Mouse (Mus musculus) thymus, postnatal 36 days (tissue): ENCODE measurements around the gene Defb29.

ENCODE experiments used
- DNase-seq, 2 experiments: peaks; one replicate each; pipeline ENCODE4 v3.0.0; 2022; ENCODE audit warnings: mixed read lengths in 2 of 2

The Defb29 gene

GRCm38 (mm10) chr2:152500204-152500862 is 39.6 kb downstream of the Defb29 start:
- no peak for DNase-seq

GRCm38 (mm10) chr2:152498020-152498419 is 41.9 kb downstream of the Defb29 start:
- no peak for DNase-seq

- DNase-seq: no peak
Observed at GRCm38 (mm10) chr2:152493151-152493550, 46.7 kb downstream of the Defb29 start.

GRCm38 (mm10) chr2:152490038-152490437 is 49.9 kb downstream of the Defb29 start, which contains the start of gene Defb22:
Gene Defb22, minus strand, starts transcription at chr2:152490138.
- no peak for DNase-seq
